Mouse (Mus musculus) embryo, embryonic 11 days (tissue): ENCODE results near the gene Nsmce3.

Experiments used
- DNase-seq: peaks from one replicate; pipeline ENCODE4 v3.0.0-alpha.2; 2015

The Nsmce3 gene

GRCm38 (mm10) chr7:64872743-64873241 lies at the start of gene Nsmce3:
Gene Nsmce3 (minus strand): TSS chr7:64872997.
- DNase-seq, result peak; percentile 98

- DNase-seq, result no peak
Measured at GRCm38 (mm10) chr7:64921189-64921588, 48.4 kb upstream of the Nsmce3 start.

- no peak for DNase-seq
Measured at GRCm38 (mm10) chr7:64920735-64921134, 47.9 kb upstream of the Nsmce3 start.

- DNase-seq, result no peak
Measured at GRCm38 (mm10) chr7:64916654-64917053, 43.9 kb upstream of the Nsmce3 start.

- DNase-seq, result no peak
Measured at GRCm38 (mm10) chr7:64915121-64915520, 42.3 kb upstream of the Nsmce3 start.

- DNase-seq, result no peak
Measured at GRCm38 (mm10) chr7:64911945-64912344, 39.1 kb upstream of the Nsmce3 start.

- DNase-seq, result no peak
Measured at GRCm38 (mm10) chr7:64910208-64910607, 37.4 kb upstream of the Nsmce3 start.

- no peak for DNase-seq
Measured at GRCm38 (mm10) chr7:64906955-64907354, 34.2 kb upstream of the Nsmce3 start.

GRCm38 (mm10) chr7:64905506-64905905 lies 32.7 kb upstream of the Nsmce3 start:
- no peak for DNase-seq

- no peak for DNase-seq
Measured at GRCm38 (mm10) chr7:64900249-64900648, 27.5 kb upstream of the Nsmce3 start.

- DNase-seq, result no peak
Measured at GRCm38 (mm10) chr7:64896587-64896986, 23.8 kb upstream of the Nsmce3 start.

GRCm38 (mm10) chr7:64895685-64896101 lies 22.9 kb upstream of the Nsmce3 start:
- DNase-seq, result peak; percentile 21

GRCm38 (mm10) chr7:64891139-64891538 lies 18.3 kb upstream of the Nsmce3 start:
- peak; percentile 14 for DNase-seq

GRCm38 (mm10) chr7:64889919-64890318 lies 17.1 kb upstream of the Nsmce3 start:
- no peak for DNase-seq

- no peak for DNase-seq
Measured at GRCm38 (mm10) chr7:64884187-64884862, 11.5 kb upstream of the Nsmce3 start.

- DNase-seq, result peak; percentile 13
Measured at GRCm38 (mm10) chr7:64882243-64882642, 9.4 kb upstream of the Nsmce3 start.

GRCm38 (mm10) chr7:64881387-64881786 lies 8.6 kb upstream of the Nsmce3 start:
- DNase-seq, result no peak

- DNase-seq, result no peak
Measured at GRCm38 (mm10) chr7:64880415-64880814, 7.6 kb upstream of the Nsmce3 start.

GRCm38 (mm10) chr7:64874941-64875340 lies 2.1 kb upstream of the Nsmce3 start:
- no peak for DNase-seq

- no peak for DNase-seq
Measured at GRCm38 (mm10) chr7:64873266-64873665, 469 bp upstream of the Nsmce3 start.

- DNase-seq, result peak; percentile 16
Measured at GRCm38 (mm10) chr7:64871987-64872742, 632 bp downstream of the Nsmce3 start.

GRCm38 (mm10) chr7:64869549-64870065 lies 3.2 kb downstream of the Nsmce3 start:
- no peak for DNase-seq

- DNase-seq, result no peak
Measured at GRCm38 (mm10) chr7:64863538-64863937, 9.3 kb downstream of the Nsmce3 start.

GRCm38 (mm10) chr7:64862978-64863377 lies 9.8 kb downstream of the Nsmce3 start:
- DNase-seq, result no peak
